Mouse (Mus musculus): Measurements from ENCODE around the gene Uchl4.

DNA sequence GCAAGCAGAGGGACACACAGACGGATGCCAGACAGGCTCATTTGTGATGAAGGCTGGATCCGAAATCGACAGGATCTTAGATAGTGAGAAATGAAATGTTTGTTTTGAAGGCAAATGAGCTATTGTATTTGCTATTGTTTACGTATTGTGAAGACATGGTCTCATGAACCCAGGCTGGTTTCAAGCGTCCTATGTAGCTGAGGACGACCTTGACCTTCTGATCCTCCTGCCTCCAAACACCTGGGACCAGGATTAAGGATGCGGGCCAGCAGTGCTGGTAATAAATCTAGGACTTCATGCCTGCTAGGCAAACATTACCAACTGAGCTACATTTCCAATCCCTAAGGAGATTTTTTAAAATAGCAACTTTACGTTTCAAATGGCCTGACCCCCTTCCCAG is 37.5 kb upstream of the Uchl4 start:
- TF ChIP-seq CTCF (IDR thresholded peaks at IDR 0.05; ENCODE audit: low read depth, low read length) (no peak), GATA1 (IDR thresholded peaks at IDR 0.05; ENCODE audit: borderline replicate concordance, low read length) (no peak)
